Mouse (Mus musculus) liver, adult (tissue): ENCODE data around the gene Gadl1.

Source experiments
- GATA4 ChIP-seq: IDR thresholded peaks from 2 replicates; pipeline ENCODE4 v1.6.1; 2014; ENCODE audit warnings: mild to moderate bottlenecking, low read length; ENCODE audit not compliant: insufficient replicate concordance

Gadl1 gene

GRCm38 (mm10) chr9:115976901-115977300, 67.6 kb downstream of the Gadl1 start:
- no peak for TF ChIP-seq GATA4

- TF ChIP-seq GATA4: no peak
Observed at GRCm38 (mm10) chr9:115977598-115978240, 68.5 kb downstream of the Gadl1 start.

- no peak for TF ChIP-seq GATA4
Observed at GRCm38 (mm10) chr9:115978478-115978877, 69.2 kb downstream of the Gadl1 start.

- TF ChIP-seq GATA4: no peak
Observed at GRCm38 (mm10) chr9:115990661-115991060, 81.4 kb downstream of the Gadl1 start.

- no peak for TF ChIP-seq GATA4
Observed at GRCm38 (mm10) chr9:115994772-115995171, 85.5 kb downstream of the Gadl1 start.

- TF ChIP-seq GATA4: no peak
Observed at GRCm38 (mm10) chr9:115995856-115996560, 86.8 kb downstream of the Gadl1 start.

GRCm38 (mm10) chr9:115998383-115998782, 89.1 kb downstream of the Gadl1 start:
- no peak for TF ChIP-seq GATA4

GRCm38 (mm10) chr9:115999361-115999990, 90.2 kb downstream of the Gadl1 start:
- TF ChIP-seq GATA4: no peak

GRCm38 (mm10) chr9:116013911-116014310, 104.7 kb downstream of the Gadl1 start:
- no peak for TF ChIP-seq GATA4

- TF ChIP-seq GATA4: no peak
Observed at GRCm38 (mm10) chr9:116016221-116016620, 107.0 kb downstream of the Gadl1 start.

GRCm38 (mm10) chr9:116017091-116017490, 107.8 kb downstream of the Gadl1 start:
- TF ChIP-seq GATA4: no peak

- TF ChIP-seq GATA4: no peak
Observed at GRCm38 (mm10) chr9:116018586-116018985, 109.3 kb downstream of the Gadl1 start.

GRCm38 (mm10) chr9:116025371-116025770, 116.1 kb downstream of the Gadl1 start:
- no peak for TF ChIP-seq GATA4

GRCm38 (mm10) chr9:116029076-116029475, 119.8 kb downstream of the Gadl1 start:
- no peak for TF ChIP-seq GATA4

GRCm38 (mm10) chr9:116032711-116033110, 123.5 kb downstream of the Gadl1 start:
- TF ChIP-seq GATA4: no peak

GRCm38 (mm10) chr9:116038275-116038674, 129.0 kb downstream of the Gadl1 start:
- no peak for TF ChIP-seq GATA4
